Mouse (Mus musculus) forebrain, postnatal 0 days (tissue): ENCODE measurements at regions not wholly inside any gene's neighbourhood (a gene's known extent, or its start where the extent isn't known, plus 50 kb on each side); places are given as distances from the start of the nearest gene placed in this dataset.
A peak's percentile ranks its signal among the peaks of the same experiment; 100 is the strongest.

Experiments
- ATAC-seq: fragments of 200-750 bp; cut with Nextera tagmentation; 2 replicates; pipeline ENCODE4 v1.8.0; 2017; ENCODE audit warnings: mild to moderate bottlenecking, moderate library complexity
- DNase-seq: peaks from one replicate; pipeline ENCODE4 v3.0.0-alpha.2; 2015
- H3K27ac ChIP-seq: fragments of 300-500 bp; sonication (generic); 2 replicates; pipeline ENCODE4 v1.5.1; 2014; ENCODE audit warnings: low read depth, mild to moderate bottlenecking, antibody characterized with exemption, low read length, moderate library complexity, mixed read lengths
- H3K27me3 ChIP-seq: fragments of 300-500 bp; sonication (generic); 2 replicates; pipeline ENCODE4 v1.6.1; 2014; ENCODE audit warnings: mild to moderate bottlenecking, low read length, mixed read lengths; ENCODE audit not compliant: insufficient read depth
- H3K36me3 ChIP-seq: fragments of 300-500 bp; sonication (generic); 2 replicates; pipeline ENCODE4 v1.6.1; 2014; ENCODE audit warnings: mild to moderate bottlenecking, moderate library complexity; ENCODE audit not compliant: insufficient read depth
- H3K4me1 ChIP-seq: fragments of 300-500 bp; sonication (generic); 2 replicates; pipeline ENCODE4 v1.6.1; 2014; ENCODE audit warnings: antibody characterized with exemption; ENCODE audit not compliant: insufficient read depth
- H3K4me2 ChIP-seq: fragments of 300-500 bp; sonication (generic); 2 replicates; pipeline ENCODE4 v1.6.1; 2014; ENCODE audit warnings: low read depth, mild to moderate bottlenecking, moderate library complexity
- H3K4me3 ChIP-seq: fragments of 300-500 bp; sonication (generic); 2 replicates; pipeline ENCODE4 v1.5.1; 2014; ENCODE audit warnings: low read depth, low read length, mixed read lengths
- H3K9ac ChIP-seq: fragments of 300-500 bp; sonication (generic); 2 replicates; pipeline ENCODE4 v1.6.1; 2014; ENCODE audit warnings: mild to moderate bottlenecking
- H3K9me3 ChIP-seq: fragments of 300-500 bp; sonication (generic); 2 replicates; pipeline ENCODE4 v1.6.1; 2016; ENCODE audit warnings: low read length
- CTCF ChIP-seq: sonication (generic); IDR thresholded peaks from 2 replicates; pipeline ENCODE4 v1.5.1; 2016; ENCODE audit warnings: antibody characterized with exemption, control low read depth, low read depth
- WGBS: fragments of 180-500 bp; shearing (Covaris S2); extraction: QIAGEN DNeasy Blood & Tissue Kit; methylation state at CpG from one replicate; pipeline ENCODE4 v1.1.7; 2014; 5-methylcytosine and 5-hydroxymethylcytosine counted together

GRCm38 (mm10) chr1:148797110-148797509, 1164.0 kb downstream of the Pla2g4a start:
- H3K27ac ChIP-seq: no peak overlapping the region
- no peaks in the 10 kb centered on the region for H3K4me1 ChIP-seq
- DNase-seq (no peak), ATAC-seq (no peak)
- no peak for TF ChIP-seq CTCF
- H3K27me3 ChIP-seq: no peaks in the 10 kb centered on the region
- H3K36me3 ChIP-seq: no peaks in the 10 kb centered on the region
- H3K4me3 ChIP-seq: no peak overlapping the region
- H3K9me3 ChIP-seq: no peaks in the 10 kb centered on the region
- no peak overlapping the region for H3K4me2 ChIP-seq
- H3K9ac ChIP-seq: no peak overlapping the region

DNA sequence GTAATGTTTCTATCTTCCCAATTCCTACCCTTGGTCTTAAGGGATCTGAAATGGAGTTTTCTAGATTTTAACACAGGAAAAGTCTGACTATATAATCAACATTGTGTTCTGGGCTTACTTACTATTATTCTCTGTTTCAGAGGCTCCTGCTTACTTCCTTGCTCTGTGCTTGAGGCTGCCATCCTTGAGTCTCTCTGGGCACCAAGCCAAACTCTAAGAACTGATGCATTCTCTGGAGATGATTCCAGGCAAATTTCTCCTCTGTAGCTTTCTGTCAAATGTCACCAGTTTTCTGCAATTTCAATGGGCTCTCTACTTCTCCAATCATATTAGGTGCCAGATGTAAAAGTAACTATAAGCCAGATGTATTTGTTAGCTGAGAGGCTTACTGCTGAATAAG, 1210.3 kb downstream of the Pla2g4a start:
- ATAC-seq (no peak), DNase-seq (peak; percentile 17)
- H3K4me2 ChIP-seq: no peak overlapping the region
- H3K4me1 ChIP-seq: no peaks in the 10 kb centered on the region
- no peaks in the 10 kb centered on the region for H3K36me3 ChIP-seq
- no peak overlapping the region for H3K9ac ChIP-seq
- H3K27ac ChIP-seq: no peak overlapping the region
- H3K27me3 ChIP-seq: no peaks in the 10 kb centered on the region
- TF ChIP-seq CTCF: no peak
- H3K9me3 ChIP-seq: no peaks in the 10 kb centered on the region
- no peak overlapping the region for H3K4me3 ChIP-seq

- no peak for TF ChIP-seq CTCF
- Histone ChIP-seq H3K4me2 (no peak overlapping the region), H3K36me3 (no peaks in the 10 kb centered on the region), H3K27ac (no peak overlapping the region), H3K9me3 (no peaks in the 10 kb centered on the region), H3K4me1 (no peaks in the 10 kb centered on the region), H3K9ac (no peak overlapping the region), H3K4me3 (no peak overlapping the region), H3K27me3 (no peaks in the 10 kb centered on the region)
- 39% methylated on average over 1 of the region's 1 CpGs for WGBS
- no peak for DNase-seq
- ATAC-seq: no peak
Observed at GRCm38 (mm10) chr1:148722106-148722505, 1239.0 kb downstream of the Pla2g4a start.

DNA sequence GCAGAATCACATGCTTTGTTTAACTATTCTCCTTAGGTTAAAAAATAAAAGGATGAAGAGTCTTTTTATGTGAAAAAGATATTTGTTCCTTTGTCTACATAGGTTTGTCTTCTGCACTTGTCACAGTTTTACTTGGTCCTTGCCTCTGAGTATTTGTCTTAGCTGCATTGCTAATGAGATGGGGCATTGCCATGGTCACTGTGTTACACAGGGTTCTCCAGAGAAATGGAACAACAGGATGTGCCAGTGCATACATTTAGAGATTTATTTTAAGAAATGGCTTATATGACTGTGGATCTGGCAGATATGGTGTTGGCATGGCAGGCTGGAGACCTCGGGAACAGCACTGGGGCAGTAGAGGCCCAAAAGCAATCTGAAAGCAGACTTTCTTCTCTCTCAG, 1239.7 kb downstream of the Pla2g4a start:
- no peak overlapping the region for H3K4me2 ChIP-seq
- ATAC-seq: peak; percentile 36; the same call in 1 of the 2 replicates
- H3K4me3 ChIP-seq: no peak overlapping the region
- H3K9ac ChIP-seq: no peak overlapping the region
- no peak for DNase-seq
- H3K27ac ChIP-seq: no peak overlapping the region
- H3K4me1 ChIP-seq: no peaks in the 10 kb centered on the region
- H3K27me3 ChIP-seq: no peaks in the 10 kb centered on the region
- H3K36me3 ChIP-seq: no peaks in the 10 kb centered on the region
- WGBS: 48% methylated on average over 1 of the region's 1 CpGs
- no peaks in the 10 kb centered on the region for H3K9me3 ChIP-seq
- TF ChIP-seq CTCF: no peak

DNA sequence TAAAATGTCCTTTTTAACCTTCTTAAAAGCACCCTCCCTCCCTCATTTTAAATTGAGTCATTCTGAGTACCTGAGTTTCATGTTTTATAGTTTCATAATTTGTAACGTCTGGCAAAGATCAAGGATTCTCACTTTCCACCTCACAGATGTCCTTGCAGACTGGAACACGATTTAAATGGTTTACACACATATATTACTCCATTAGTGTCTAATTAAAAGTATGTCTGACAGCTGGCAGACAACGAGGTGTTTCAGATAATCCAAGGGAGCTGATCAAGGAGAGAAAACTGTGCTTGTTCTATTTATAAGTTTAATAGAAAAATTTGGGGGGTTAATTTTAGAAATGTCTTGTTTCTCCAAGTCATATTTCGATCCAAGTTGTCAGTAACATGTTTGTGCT, 1240.1 kb downstream of the Pla2g4a start:
- Histone ChIP-seq H3K36me3 (no peaks in the 10 kb centered on the region), H3K9me3 (no peaks in the 10 kb centered on the region), H3K9ac (no peak overlapping the region), H3K27ac (no peak overlapping the region), H3K27me3 (no peaks in the 10 kb centered on the region), H3K4me2 (no peak overlapping the region), H3K4me3 (no peak overlapping the region), H3K4me1 (no peaks in the 10 kb centered on the region)
- DNase-seq (no peak), ATAC-seq (no peak)
- WGBS: 31% methylated on average over 4 of the region's 4 CpGs
- no peak for TF ChIP-seq CTCF

DNA sequence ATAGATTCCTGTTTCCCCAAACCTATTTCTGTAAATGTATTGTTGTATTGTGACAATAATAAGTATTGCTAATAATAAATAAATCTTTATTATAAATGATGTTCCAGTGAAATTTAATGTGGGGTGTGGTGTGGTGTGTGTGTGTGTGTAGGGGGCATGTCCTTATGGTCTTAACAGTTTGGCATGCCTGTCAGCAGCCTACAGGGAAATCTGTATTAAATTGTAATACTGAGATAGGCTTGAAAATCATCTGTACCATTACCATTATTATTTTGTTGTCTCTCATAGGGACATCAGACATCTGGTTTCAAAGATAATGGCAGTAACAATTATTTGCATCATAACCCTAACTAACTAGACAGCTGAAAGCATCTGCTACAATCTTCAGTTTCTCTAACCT, 1253.0 kb downstream of the Pla2g4a start:
- no peaks in the 10 kb centered on the region for H3K4me1 ChIP-seq
- no peak overlapping the region for H3K4me2 ChIP-seq
- H3K4me3 ChIP-seq: no peak overlapping the region
- ATAC-seq (no peak), DNase-seq (no peak)
- H3K36me3 ChIP-seq: no peaks in the 10 kb centered on the region
- no peak overlapping the region for H3K27ac ChIP-seq
- H3K27me3 ChIP-seq: no peaks in the 10 kb centered on the region
- H3K9me3 ChIP-seq: no peaks in the 10 kb centered on the region
- H3K9ac ChIP-seq: no peak overlapping the region
- no peak for TF ChIP-seq CTCF

GRCm38 (mm10) chr1:148707657-148708056, 1253.4 kb downstream of the Pla2g4a start:
- no peak overlapping the region for H3K9ac ChIP-seq
- no peak overlapping the region for H3K27ac ChIP-seq
- ATAC-seq (no peak), DNase-seq (no peak)
- no peak for TF ChIP-seq CTCF
- no peak overlapping the region for H3K4me3 ChIP-seq
- H3K9me3 ChIP-seq: no peaks in the 10 kb centered on the region
- H3K27me3 ChIP-seq: no peaks in the 10 kb centered on the region
- no peak overlapping the region for H3K4me2 ChIP-seq
- H3K36me3 ChIP-seq: no peaks in the 10 kb centered on the region
- H3K4me1 ChIP-seq: no peaks in the 10 kb centered on the region

DNA sequence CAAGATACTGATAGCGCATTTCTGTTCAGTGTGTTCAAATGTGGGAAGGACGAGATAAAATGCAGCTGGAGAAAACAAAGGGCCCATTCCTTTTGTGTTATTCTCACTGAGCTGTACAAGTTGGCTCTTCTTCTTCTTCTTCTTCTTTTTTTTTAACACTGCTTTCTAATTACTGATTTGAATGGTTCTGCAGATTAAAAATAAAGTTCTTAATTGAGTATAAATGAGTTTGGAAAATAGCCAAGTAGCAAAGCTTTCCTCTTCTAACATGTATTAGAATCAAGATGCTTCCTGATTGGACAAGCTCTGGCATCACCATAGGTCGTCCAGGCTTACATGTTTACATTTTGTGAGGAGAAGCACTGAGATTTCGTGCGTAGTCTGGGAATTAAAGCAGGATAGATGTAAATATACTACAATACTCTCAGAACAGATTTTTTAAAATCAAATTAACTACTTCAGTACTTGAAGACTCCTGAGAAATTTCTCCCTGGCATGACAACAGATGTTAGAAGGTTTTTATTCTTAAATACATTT, 1254.8 kb downstream of the Pla2g4a start:
- Histone ChIP-seq H3K4me2 (no peak overlapping the region), H3K4me1 (no peaks in the 10 kb centered on the region), H3K4me3 (no peak overlapping the region), H3K9ac (no peak overlapping the region), H3K9me3 (no peaks in the 10 kb centered on the region), H3K27me3 (no peaks in the 10 kb centered on the region), H3K27ac (no peak overlapping the region), H3K36me3 (no peaks in the 10 kb centered on the region)
- WGBS: 41% methylated on average over 5 of the region's 5 CpGs
- TF ChIP-seq CTCF: no peak
- ATAC-seq (no peak), DNase-seq (no peak)
